Mouse (Mus musculus): ENCODE measurements around the gene Rras.
A peak's percentile ranks its signal among the peaks of the same experiment; 100 is the strongest.

Gene Rras

GRCm38 (mm10) chr7:45052181-45052861, 34.6 kb downstream of the Rras start:
- peak in 1 of 2 experiments; percentile 45 for DNase-seq (ENCODE audit: low spot score in 2 of 2)

- DNase-seq (ENCODE audit: low spot score in 2 of 2): no peak
Observed at GRCm38 (mm10) chr7:45052862-45053116, 35.0 kb downstream of the Rras start, which contains the start of gene Prr12. Gene Prr12 (minus strand): TSS chr7:45052881.

- DNase-seq (ENCODE audit: low spot score in 2 of 2): peak; percentile 63 to 69
Observed at GRCm38 (mm10) chr7:45053117-45053930, 35.6 kb downstream of the Rras start.

GRCm38 (mm10) chr7:45053931-45054510, 36.3 kb downstream of the Rras start:
- DNase-seq (ENCODE audit: low spot score in 2 of 2): peak; percentile 89 to 95

GRCm38 (mm10) chr7:45056329-45056971, 38.7 kb downstream of the Rras start:
- DNase-seq (ENCODE audit: low spot score in 2 of 2): no peak

- DNase-seq (ENCODE audit: low spot score in 2 of 2): no peak
Observed at GRCm38 (mm10) chr7:45056972-45057348, 39.2 kb downstream of the Rras start.

- DNase-seq (ENCODE audit: low spot score in 2 of 2): no peak
Observed at GRCm38 (mm10) chr7:45058607-45059571, 41.1 kb downstream of the Rras start.

GRCm38 (mm10) chr7:45060632-45061122, 42.9 kb downstream of the Rras start:
- DNase-seq (ENCODE audit: low spot score in 2 of 2): no peak

GRCm38 (mm10) chr7:45061532-45062075, 43.8 kb downstream of the Rras start:
- DNase-seq (ENCODE audit: low spot score in 2 of 2): no peak

- DNase-seq (ENCODE audit: low spot score in 2 of 2): peak; percentile 86 to 93
Observed at GRCm38 (mm10) chr7:45062239-45062835, 44.6 kb downstream of the Rras start, which contains the start of the genes Nosip and Prrg2. Gene Nosip (plus strand): TSS chr7:45062429. Gene Prrg2 (minus strand): TSS chr7:45062677.

GRCm38 (mm10) chr7:45067190-45067999, 49.6 kb downstream of the Rras start:
- no peak for DNase-seq (ENCODE audit: low spot score in 2 of 2)

GRCm38 (mm10) chr7:45068000-45068318, 50.2 kb downstream of the Rras start:
- DNase-seq (ENCODE audit: low spot score in 2 of 2): no peak

GRCm38 (mm10) chr7:45069671-45070070, 51.9 kb downstream of the Rras start:
- DNase-seq (ENCODE audit: low spot score in 2 of 2): no peak

All from frontal cortex, postnatal 14 days (tissue).